Mouse (Mus musculus) midbrain, embryonic 11.5 days (tissue): Measurements from ENCODE around the gene Cdc42bpg. TPM values are rescaled to one million over a fixed set of nuclear protein-coding genes. Genes with fewer than 3 reads are reported as not detected.

Source experiments
- ATAC-seq: fragments of 200-750 bp; cut with Nextera tagmentation; 2 replicates; pipeline ENCODE4 v1.8.0; 2017; ENCODE audit warnings: moderate TSS enrichment, moderate library complexity; ENCODE audit not compliant: low FRiP score
- DNase-seq: peaks from one replicate; pipeline ENCODE4 v3.0.0; 2015; ENCODE audit warnings: low spot score; ENCODE audit errors: missing footprints
- H3K27ac ChIP-seq: fragments of 300-500 bp; sonication (generic); 2 replicates; pipeline ENCODE4 v1.5.1; 2014; ENCODE audit warnings: low read depth, low read length
- H3K27me3 ChIP-seq: fragments of 300-500 bp; sonication (generic); 2 replicates; pipeline ENCODE4 v1.6.1; 2014; ENCODE audit warnings: mild to moderate bottlenecking, low read length, moderate library complexity, mixed read lengths; ENCODE audit not compliant: control insufficient read depth, insufficient read depth
- H3K36me3 ChIP-seq: fragments of 300-500 bp; sonication (generic); 2 replicates; pipeline ENCODE4 v1.6.1; 2014; ENCODE audit warnings: mild to moderate bottlenecking, low read length, moderate library complexity, mixed read lengths; ENCODE audit not compliant: control insufficient read depth, insufficient read depth
- H3K4me1 ChIP-seq: fragments of 300-500 bp; sonication (generic); 2 replicates; pipeline ENCODE4 v1.6.1; 2014; ENCODE audit warnings: low read length; ENCODE audit not compliant: control insufficient read depth, insufficient read depth
- H3K4me2 ChIP-seq: fragments of 300-500 bp; sonication (generic); 2 replicates; pipeline ENCODE4 v1.6.1; 2014; ENCODE audit warnings: mild to moderate bottlenecking, moderate library complexity
- H3K4me3 ChIP-seq: fragments of 300-500 bp; sonication (generic); 2 replicates; pipeline ENCODE4 v1.5.1; 2014; ENCODE audit warnings: low read depth, low read length
- H3K9ac ChIP-seq: fragments of 300-500 bp; sonication (generic); 2 replicates; pipeline ENCODE4 v1.6.1; 2014; ENCODE audit warnings: low read length
- H3K9me3 ChIP-seq: fragments of 300-500 bp; sonication (generic); 2 replicates; pipeline ENCODE4 v1.6.1; 2016; ENCODE audit warnings: low read length; ENCODE audit not compliant: control insufficient read depth
- WGBS: fragments of 180-500 bp; shearing (Covaris S2); extraction: QIAGEN DNeasy Blood & Tissue Kit; methylation state at CpG from one replicate; pipeline ENCODE4 v1.1.7; 2014; 5-methylcytosine and 5-hydroxymethylcytosine counted together
- polyA plus RNA-seq: library from polyadenylated mRNA; unstranded; fragments of >200 nt; fragmentation: Nextera tagmentation; extraction: Ambion mirVana; gene quantifications from 2 replicates; pipeline ENCODE4 v1.2.1, GENCODE M21; 2014

Cdc42bpg gene
- polyA plus RNA-seq, 1 experiment from 2014 or later: 0.42 TPM

- WGBS: 90% methylated on average over 14 of the region's 14 CpGs
- Histone ChIP-seq H3K4me3 (no peak overlapping the region), H3K27me3 (no peaks in the 10 kb centered on the region), H3K27ac (no peak overlapping the region), H3K4me2 (no peak overlapping the region), H3K4me1 (peaks cover 18% of the 10 kb centered on the region), H3K9me3 (no peaks in the 10 kb centered on the region), H3K36me3 (peaks cover 17% of the 10 kb centered on the region), H3K9ac (no peak overlapping the region)
- ATAC-seq: no peak
- DNase-seq: no peak
Observed at GRCm38 (mm10) chr19:6281122-6282020, 24.9 kb upstream of the Cdc42bpg start.

DNA sequence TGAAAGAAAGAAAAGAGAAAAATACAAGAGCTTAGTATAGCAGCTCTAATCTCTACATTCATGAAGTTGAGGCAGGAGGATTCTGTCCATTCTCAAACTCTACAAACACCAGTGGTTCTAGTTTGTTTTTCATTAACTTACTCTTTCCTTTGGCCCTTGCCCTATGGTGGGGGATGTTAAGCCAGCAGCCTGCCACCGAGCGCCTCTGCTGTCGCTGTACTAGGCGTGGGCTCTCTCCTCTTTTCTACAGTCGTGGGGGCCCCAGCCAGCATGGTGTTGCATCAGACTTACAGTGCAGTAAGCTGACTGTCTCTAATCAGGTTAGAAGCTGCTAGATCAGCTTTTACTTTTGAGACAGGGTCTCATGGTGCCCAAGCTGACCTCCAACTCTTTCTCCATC, 23.3 kb upstream of the Cdc42bpg start:
- Histone ChIP-seq H3K9me3 (no peaks in the 10 kb centered on the region), H3K4me3 (no peak overlapping the region), H3K27me3 (no peaks in the 10 kb centered on the region), H3K4me1 (peaks cover 13% of the 10 kb centered on the region), H3K4me2 (no peak overlapping the region), H3K36me3 (peaks cover 19% of the 10 kb centered on the region), H3K9ac (no peak overlapping the region), H3K27ac (no peak overlapping the region)
- 82% methylated on average over 5 of the region's 5 CpGs for WGBS
- no peak for ATAC-seq
- DNase-seq: no peak

GRCm38 (mm10) chr19:6284502-6284901, 21.8 kb upstream of the Cdc42bpg start:
- Histone ChIP-seq H3K4me2 (no peak overlapping the region), H3K27me3 (no peaks in the 10 kb centered on the region), H3K27ac (no peak overlapping the region), H3K9ac (no peak overlapping the region), H3K4me3 (no peak overlapping the region), H3K4me1 (no peaks in the 10 kb centered on the region; the same call in 1 of the 2 replicates), H3K9me3 (no peaks in the 10 kb centered on the region), H3K36me3 (peaks cover 19% of the 10 kb centered on the region)
- DNase-seq (no peak), ATAC-seq (no peak)
- 87% methylated on average over 12 of the region's 12 CpGs for WGBS

DNA sequence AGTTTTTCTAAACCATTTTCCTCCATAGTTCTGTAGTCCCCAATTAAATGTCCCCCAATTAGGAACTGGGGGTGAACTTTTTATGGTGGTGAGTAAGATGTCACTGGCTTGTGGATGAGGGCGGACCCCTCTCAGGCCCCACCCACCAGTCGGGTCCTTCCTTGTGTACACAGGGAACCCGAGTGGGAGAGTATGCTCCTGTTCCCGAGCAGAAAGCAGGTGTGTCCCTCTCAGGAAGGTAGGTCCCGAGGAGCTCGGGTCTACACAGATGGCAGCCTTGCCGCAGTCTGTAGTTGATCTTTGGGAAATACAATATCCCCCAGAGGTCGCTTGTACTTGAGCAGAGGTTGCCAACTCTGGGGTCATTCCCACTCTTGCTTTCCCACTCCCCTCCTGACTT, 21.0 kb upstream of the Cdc42bpg start:
- ATAC-seq: no peak
- Histone ChIP-seq H3K4me2 (no peak overlapping the region), H3K27ac (no peak overlapping the region), H3K27me3 (no peaks in the 10 kb centered on the region), H3K4me3 (no peak overlapping the region), H3K9me3 (no peaks in the 10 kb centered on the region), H3K9ac (no peak overlapping the region), H3K36me3 (peaks cover 19% of the 10 kb centered on the region), H3K4me1 (no peaks in the 10 kb centered on the region)
- WGBS: 89% methylated on average over 8 of the region's 8 CpGs
- DNase-seq: no peak

DNA sequence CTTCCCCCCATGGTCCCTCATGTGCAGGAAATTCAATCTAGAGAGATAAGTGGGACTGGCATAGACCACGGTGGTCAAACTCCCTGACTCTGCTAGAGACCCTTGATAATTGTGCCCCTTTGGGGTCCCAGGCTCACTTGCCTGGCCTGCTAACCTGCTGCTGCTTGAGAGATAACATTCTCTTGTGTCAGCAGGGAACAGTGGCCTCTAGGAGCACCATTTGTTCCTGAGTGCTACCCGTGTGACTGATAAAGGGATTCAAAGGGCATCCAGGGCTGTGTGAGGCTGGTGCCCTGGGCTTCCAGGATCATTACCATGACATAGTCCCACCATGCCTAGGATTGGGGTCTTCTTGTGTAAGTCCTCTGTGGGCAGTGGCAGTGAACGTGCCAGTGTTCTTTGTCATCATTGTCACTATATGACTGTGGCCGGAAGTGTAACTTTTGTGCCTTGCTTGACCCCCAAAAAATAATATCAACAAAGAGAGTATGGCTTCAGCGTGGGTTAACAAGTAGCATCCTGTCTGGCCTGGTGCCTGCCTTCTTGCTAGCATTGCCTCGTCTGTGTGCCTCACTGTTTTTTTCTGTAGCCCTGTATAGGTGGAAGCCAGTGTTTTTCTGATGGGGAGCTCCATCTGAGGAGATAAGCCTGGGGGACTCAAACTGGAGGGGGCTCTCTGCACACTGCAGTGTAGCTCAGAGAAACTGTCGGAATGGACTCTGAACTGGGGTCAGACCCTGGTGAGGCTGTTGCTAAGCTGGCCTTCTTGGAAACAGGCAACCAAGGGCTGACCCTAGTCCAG, 20.4 kb upstream of the Cdc42bpg start:
- DNase-seq: no peak
- H3K27me3 ChIP-seq: no peaks in the 10 kb centered on the region
- no peaks in the 10 kb centered on the region for H3K4me1 ChIP-seq
- ATAC-seq: no peak
- 90% methylated on average over 7 of the region's 7 CpGs for WGBS
- no peaks in the 10 kb centered on the region for H3K9me3 ChIP-seq
- no peak overlapping the region for H3K4me2 ChIP-seq
- no peak overlapping the region for H3K9ac ChIP-seq
- H3K27ac ChIP-seq: no peak overlapping the region
- no peak overlapping the region for H3K4me3 ChIP-seq
- H3K36me3 ChIP-seq: peaks cover 19% of the 10 kb centered on the region

GRCm38 (mm10) chr19:6286434-6287401, 19.5 kb upstream of the Cdc42bpg start:
- Histone ChIP-seq H3K9ac (no peak overlapping the region), H3K36me3 (peaks cover 16% of the 10 kb centered on the region), H3K27ac (no peak overlapping the region), H3K4me2 (no peak overlapping the region), H3K4me1 (no peaks in the 10 kb centered on the region), H3K4me3 (no peak overlapping the region), H3K27me3 (no peaks in the 10 kb centered on the region), H3K9me3 (no peaks in the 10 kb centered on the region)
- DNase-seq: no peak
- WGBS: 92% methylated on average over 19 of the region's 19 CpGs
- ATAC-seq: no peak

- H3K27ac ChIP-seq: no peak overlapping the region
- no peak overlapping the region for H3K4me3 ChIP-seq
- H3K4me1 ChIP-seq: no peaks in the 10 kb centered on the region
- no peak overlapping the region for H3K9ac ChIP-seq
- ATAC-seq (no peak), DNase-seq (no peak)
- no peaks in the 10 kb centered on the region for H3K9me3 ChIP-seq
- H3K36me3 ChIP-seq: peaks cover 10% of the 10 kb centered on the region
- 89% methylated on average over 13 of the region's 13 CpGs for WGBS
- no peaks in the 10 kb centered on the region for H3K27me3 ChIP-seq
- no peak overlapping the region for H3K4me2 ChIP-seq
Observed at GRCm38 (mm10) chr19:6288236-6288894, 17.9 kb upstream of the Cdc42bpg start.

DNA sequence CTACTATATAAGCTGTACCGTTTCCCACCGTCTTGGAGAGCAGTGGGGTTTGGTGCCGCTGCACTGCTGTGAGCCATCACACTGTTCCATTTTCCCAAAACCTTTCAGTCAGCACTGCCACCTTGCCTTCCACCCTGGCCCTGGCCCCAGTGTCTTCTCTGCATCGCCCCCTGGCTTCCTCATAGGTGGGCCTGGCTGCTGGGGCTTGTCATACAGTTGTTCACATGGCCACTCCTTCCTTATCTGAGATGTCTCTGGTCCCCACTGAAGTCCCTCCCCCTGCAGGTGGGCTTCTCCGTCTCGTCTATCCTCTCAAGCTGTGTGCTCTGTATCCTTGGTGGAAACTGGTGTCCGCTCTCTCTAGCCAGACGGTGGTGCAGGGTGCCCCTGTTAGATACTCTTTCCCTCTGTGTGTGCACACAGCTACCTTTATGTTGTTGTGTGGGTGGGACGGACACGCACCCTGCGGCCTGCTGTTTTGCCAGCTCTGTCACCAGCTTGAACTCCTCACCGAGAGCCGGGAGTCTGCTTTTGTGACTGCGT, 16.5 kb upstream of the Cdc42bpg start:
- ATAC-seq (no peak), DNase-seq (no peak)
- Histone ChIP-seq H3K36me3 (peaks cover 11% of the 10 kb centered on the region), H3K9me3 (no peaks in the 10 kb centered on the region), H3K27ac (no peak overlapping the region), H3K9ac (no peak overlapping the region), H3K4me2 (no peak overlapping the region), H3K4me3 (no peak overlapping the region), H3K4me1 (no peaks in the 10 kb centered on the region), H3K27me3 (no peaks in the 10 kb centered on the region)
- 92% methylated on average over 14 of the region's 14 CpGs for WGBS
